Mouse (Mus musculus) olfactory bulb, adult 2 months (tissue): ENCODE measurements at regions not wholly inside any gene's neighbourhood (a gene's known extent, or its start where the extent isn't known, plus 50 kb on each side); places are given as distances from the start of the nearest gene placed in this dataset.

Experiments
- CTCF ChIP-seq: fragments of 200-500 bp; IDR thresholded peaks from 2 replicates; pipeline ENCODE4 v1.5.1; 2012; ENCODE audit warnings: low read depth, mild to moderate bottlenecking, low read length, moderate library complexity; ENCODE audit not compliant: insufficient read depth
- POLR2A ChIP-seq: fragments of 200-500 bp; IDR thresholded peaks from 2 replicates; pipeline ENCODE4 v1.6.1; 2012; ENCODE audit warnings: mild to moderate bottlenecking, low read depth, low read length, moderate library complexity; ENCODE audit not compliant: insufficient read depth

GRCm38 (mm10) chr8:116412703-116413102 lies 92.1 kb upstream of the Dynlrb2 start:
- TF ChIP-seq CTCF: no peak
- TF ChIP-seq POLR2A: no peak
